Mouse (Mus musculus): ENCODE measurements around the gene Magi1.

The Magi1 gene

GRCm38 (mm10) chr6:94256982-94257830, 26.5 kb downstream of the Magi1 start:
- no peak for DNase-seq (ENCODE audit: low read depth, low spot score)

- no peak for DNase-seq (ENCODE audit: low read depth, low spot score)
Measured at GRCm38 (mm10) chr6:94253943-94254342, 29.8 kb downstream of the Magi1 start.

- DNase-seq (ENCODE audit: low read depth, low spot score), result no peak
Measured at GRCm38 (mm10) chr6:94251358-94251945, 32.3 kb downstream of the Magi1 start.

GRCm38 (mm10) chr6:94249286-94249790, 34.4 kb downstream of the Magi1 start:
- DNase-seq (ENCODE audit: low read depth, low spot score), result no peak

- DNase-seq (ENCODE audit: low read depth, low spot score), result no peak
Measured at GRCm38 (mm10) chr6:94241251-94241650, 42.5 kb downstream of the Magi1 start.

GRCm38 (mm10) chr6:94238643-94239042, 45.1 kb downstream of the Magi1 start:
- DNase-seq (ENCODE audit: low read depth, low spot score), result no peak

GRCm38 (mm10) chr6:94236899-94237298, 46.8 kb downstream of the Magi1 start:
- DNase-seq (ENCODE audit: low read depth, low spot score), result no peak

GRCm38 (mm10) chr6:94232243-94232785, 51.4 kb downstream of the Magi1 start:
- DNase-seq (ENCODE audit: low read depth, low spot score), result no peak

- DNase-seq (ENCODE audit: low read depth, low spot score), result no peak
Measured at GRCm38 (mm10) chr6:94231831-94232230, 51.9 kb downstream of the Magi1 start.

- DNase-seq (ENCODE audit: low read depth, low spot score), result no peak
Measured at GRCm38 (mm10) chr6:94231367-94231766, 52.4 kb downstream of the Magi1 start.

- DNase-seq (ENCODE audit: low read depth, low spot score), result no peak
Measured at GRCm38 (mm10) chr6:94230918-94231317, 52.8 kb downstream of the Magi1 start.

- DNase-seq (ENCODE audit: low read depth, low spot score), result no peak
Measured at GRCm38 (mm10) chr6:94230129-94230528, 53.6 kb downstream of the Magi1 start.

- no peak for DNase-seq (ENCODE audit: low read depth, low spot score)
Measured at GRCm38 (mm10) chr6:94226262-94226661, 57.5 kb downstream of the Magi1 start.

- DNase-seq (ENCODE audit: low read depth, low spot score), result peak; percentile 9
Measured at GRCm38 (mm10) chr6:94225832-94226231, 57.9 kb downstream of the Magi1 start.

- DNase-seq (ENCODE audit: low read depth, low spot score), result peak; percentile 9
Measured at GRCm38 (mm10) chr6:94225091-94225490, 58.6 kb downstream of the Magi1 start.

- no peak for DNase-seq (ENCODE audit: low read depth, low spot score)
Measured at GRCm38 (mm10) chr6:94222253-94222652, 61.5 kb downstream of the Magi1 start.

- no peak for DNase-seq (ENCODE audit: low read depth, low spot score)
Measured at GRCm38 (mm10) chr6:94221750-94222149, 62.0 kb downstream of the Magi1 start.

- DNase-seq (ENCODE audit: low read depth, low spot score), result no peak
Measured at GRCm38 (mm10) chr6:94218076-94218475, 65.6 kb downstream of the Magi1 start.

- DNase-seq (ENCODE audit: low read depth, low spot score), result no peak
Measured at GRCm38 (mm10) chr6:94215834-94216233, 67.9 kb downstream of the Magi1 start.

- DNase-seq (ENCODE audit: low read depth, low spot score), result no peak
Measured at GRCm38 (mm10) chr6:94214895-94215538, 68.7 kb downstream of the Magi1 start.

GRCm38 (mm10) chr6:94205926-94206325, 77.8 kb downstream of the Magi1 start:
- DNase-seq (ENCODE audit: low read depth, low spot score), result no peak

- no peak for DNase-seq (ENCODE audit: low read depth, low spot score)
Measured at GRCm38 (mm10) chr6:94203642-94204145, 80.0 kb downstream of the Magi1 start.

Data from skeletal muscle tissue, adult 2 months (tissue).